Mouse (Mus musculus) kidney, adult 2 months (tissue): Measurements from ENCODE around the gene Ppp2r5d. TPM values are rescaled to one million over a fixed set of nuclear protein-coding genes. Genes with fewer than 3 reads are reported as not detected.

Experiments
- DNase-seq: peaks from one replicate; pipeline ENCODE4 v3.0.0; 2021
- H3K27ac ChIP-seq: fragments of 200-500 bp; 2 replicates; pipeline ENCODE4 v1.5.1; 2012; ENCODE audit warnings: low read depth, low read length, control low read depth, inconsistent platforms; ENCODE audit not compliant: insufficient read depth
- H3K27me3 ChIP-seq: fragments of 200-500 bp; replicated peaks from 2 replicates; pipeline ENCODE4 v1.6.1; 2012; ENCODE audit warnings: mild to moderate bottlenecking, moderate library complexity, low read length, inconsistent platforms; ENCODE audit not compliant: control insufficient read depth, insufficient read depth
- H3K36me3 ChIP-seq: fragments of 200-500 bp; 2 replicates; pipeline ENCODE4 v1.6.1; 2012; ENCODE audit warnings: mild to moderate bottlenecking, moderate library complexity, low read length, inconsistent platforms; ENCODE audit not compliant: control insufficient read depth, insufficient read depth
- H3K4me1 ChIP-seq: fragments of 200-500 bp; 2 replicates; pipeline ENCODE4 v1.6.1; 2011; ENCODE audit warnings: low read length; ENCODE audit not compliant: control insufficient read depth, insufficient read depth
- H3K4me3 ChIP-seq: fragments of 200-500 bp; 2 replicates; pipeline ENCODE4 v1.5.1; 2011; ENCODE audit warnings: mild to moderate bottlenecking, low read depth, low read length, control low read depth; ENCODE audit not compliant: insufficient read depth
- CTCF ChIP-seq: fragments of 200-500 bp; conservative IDR thresholded peaks from 2 replicates; pipeline ENCODE4 v1.5.1; 2011; ENCODE audit warnings: low read depth, mild to moderate bottlenecking, control low read depth, low read length, moderate library complexity, mixed read lengths; ENCODE audit not compliant: insufficient read depth, insufficient read length
- POLR2A ChIP-seq: fragments of 200-500 bp; IDR thresholded peaks from one replicate; pipeline ENCODE4 v1.6.1; 2011; ENCODE audit warnings: low read depth, low read length, control low read depth
- WGBS: fragments of 180-500 bp; shearing (Covaris S2); methylation state at CpG from one replicate; pipeline ENCODE4 v1.1.7; 2018; 5-methylcytosine and 5-hydroxymethylcytosine counted together
- polyA plus RNA-seq: library from polyadenylated mRNA; depleted of rRNA; stranded (reverse); fragments of >200 nt; gene quantifications from 2 replicates; pipeline ENCODE4 v1.2.3, GENCODE M21; 2012

Gene Ppp2r5d
- polyA plus RNA-seq, 1 experiment = 37.2 TPM

GRCm38 (mm10) chr17:46650232-46651031 is 54.5 kb downstream of the Ppp2r5d start, which contains the start of gene Cul7:
TSS of gene Cul7 (plus strand) at chr17:46650337.
- Histone ChIP-seq H3K27me3 (no peaks in the 10 kb centered on the region), H3K27ac (peak within 1 kb of the TSS; percentile 72), H3K4me1 (peaks cover 2% of the 10 kb centered on the region), H3K36me3 (no peaks in the 10 kb centered on the region), H3K4me3 (peak within 1 kb of the TSS; percentile 42)
- under 1% methylated on average over 58 of the region's 58 CpGs for WGBS
- TF ChIP-seq POLR2A (peak; percentile 28), CTCF (no peak)
- peak; percentile 95 for DNase-seq

- DNase-seq = no peak
- H3K4me3 ChIP-seq = peak overlapping the region; percentile 42
- TF ChIP-seq CTCF = no peak
- TF ChIP-seq POLR2A = no peak
- peak overlapping the region; percentile 72 for H3K27ac ChIP-seq
- H3K27me3 ChIP-seq = no peaks in the 10 kb centered on the region
- WGBS = 15% methylated on average over 15 of the region's 15 CpGs
- H3K4me1 ChIP-seq = peaks cover 2% of the 10 kb centered on the region
- no peaks in the 10 kb centered on the region for H3K36me3 ChIP-seq
Measured at GRCm38 (mm10) chr17:46649811-46650210, 55.1 kb downstream of the Ppp2r5d start.

GRCm38 (mm10) chr17:46648436-46648835 is 56.5 kb downstream of the Ppp2r5d start:
- no peak overlapping the region for H3K27ac ChIP-seq
- no peaks in the 10 kb centered on the region for H3K27me3 ChIP-seq
- peaks cover 8% of the 10 kb centered on the region for H3K4me1 ChIP-seq
- no peak overlapping the region for H3K4me3 ChIP-seq
- 88% methylated on average over 9 of the region's 9 CpGs for WGBS
- no peaks in the 10 kb centered on the region for H3K36me3 ChIP-seq
- DNase-seq = no peak
- no peak for TF ChIP-seq CTCF
- no peak for TF ChIP-seq POLR2A

GRCm38 (mm10) chr17:46647279-46647678 is 57.6 kb downstream of the Ppp2r5d start:
- no peak overlapping the region for H3K4me3 ChIP-seq
- TF ChIP-seq CTCF (no peak), POLR2A (no peak)
- peaks cover 11% of the 10 kb centered on the region for H3K4me1 ChIP-seq
- no peak overlapping the region for H3K27ac ChIP-seq
- DNase-seq = no peak
- WGBS = 91% methylated on average over 7 of the region's 7 CpGs
- H3K27me3 ChIP-seq = no peaks in the 10 kb centered on the region
- H3K36me3 ChIP-seq = no peaks in the 10 kb centered on the region

GRCm38 (mm10) chr17:46646322-46646662 is 58.6 kb downstream of the Ppp2r5d start:
- H3K27ac ChIP-seq = peak overlapping the region; percentile 94
- no peaks in the 10 kb centered on the region for H3K27me3 ChIP-seq
- H3K4me3 ChIP-seq = peak overlapping the region; percentile 94
- peaks cover 11% of the 10 kb centered on the region for H3K4me1 ChIP-seq
- no peak for DNase-seq
- TF ChIP-seq CTCF (no peak), POLR2A (no peak)
- WGBS = under 1% methylated on average over 19 of the region's 19 CpGs
- peaks cover 3% of the 10 kb centered on the region for H3K36me3 ChIP-seq

GRCm38 (mm10) chr17:46645561-46646321 is 59.2 kb downstream of the Ppp2r5d start, which contains the start of the genes Klc4 and Mrpl2:
TSS of gene Klc4 (minus strand) at chr17:46646022.
TSS of gene Mrpl2 (plus strand) at chr17:46646229.
- Histone ChIP-seq H3K27me3 (no peaks in the 10 kb centered on the region), H3K4me1 (peaks cover 9% of the 10 kb centered on the region; the same call in 1 of the 2 replicates), H3K36me3 (peaks cover 3% of the 10 kb centered on the region), H3K27ac (peak within 1 kb of the TSS; percentile 94), H3K4me3 (peak within 1 kb of the TSS; percentile 94)
- peak; percentile 99 for DNase-seq
- TF ChIP-seq POLR2A (peak; percentile 56), CTCF (no peak)
- 1% methylated on average over 53 of the region's 53 CpGs for WGBS

- WGBS = 2% methylated on average over 11 of the region's 11 CpGs
- DNase-seq = peak; percentile 96
- peaks cover 9% of the 10 kb centered on the region; the same call in 1 of the 2 replicates for H3K4me1 ChIP-seq
Measured at GRCm38 (mm10) chr17:46644916-46645475, 59.9 kb downstream of the Ppp2r5d start.

More at GRCm38 (mm10) chr17:46644916-46645475, 59.9 kb downstream of the Ppp2r5d start:
- TF ChIP-seq POLR2A (peak; percentile 53), CTCF (no peak)
- Histone ChIP-seq H3K27me3 (no peaks in the 10 kb centered on the region), H3K4me3 (peak overlapping the region; percentile 78), H3K27ac (peak overlapping the region; percentile 94), H3K36me3 (peaks cover 3% of the 10 kb centered on the region)
